Mouse (Mus musculus): ENCODE results near the gene Meox1.

Meox1 gene

DNA sequence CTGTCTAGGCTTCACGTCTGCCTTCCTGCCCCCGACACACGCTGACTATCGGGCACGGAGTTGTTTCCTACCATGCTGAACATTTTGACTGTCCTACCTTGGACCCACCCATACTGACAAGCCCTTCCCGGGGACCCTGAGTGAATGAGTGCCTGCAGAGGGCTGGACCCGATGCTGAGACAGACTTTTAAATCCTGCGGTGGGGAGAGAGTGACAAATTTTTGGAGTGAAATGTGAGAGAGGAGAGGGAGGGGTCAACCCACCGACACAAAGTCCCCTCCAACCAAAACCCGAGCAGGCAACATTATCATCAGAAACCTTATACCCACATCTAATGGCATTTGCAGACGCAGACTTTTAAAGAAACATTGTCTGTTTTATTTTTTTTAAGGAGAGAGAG lies at the start of gene Meox1:
Meox1 (minus strand) TSS at position 171 of the 400 bp plus-strand sequence.
- DNase-seq (ENCODE audit: extremely low spot score, low spot score): peak; percentile 56

DNA sequence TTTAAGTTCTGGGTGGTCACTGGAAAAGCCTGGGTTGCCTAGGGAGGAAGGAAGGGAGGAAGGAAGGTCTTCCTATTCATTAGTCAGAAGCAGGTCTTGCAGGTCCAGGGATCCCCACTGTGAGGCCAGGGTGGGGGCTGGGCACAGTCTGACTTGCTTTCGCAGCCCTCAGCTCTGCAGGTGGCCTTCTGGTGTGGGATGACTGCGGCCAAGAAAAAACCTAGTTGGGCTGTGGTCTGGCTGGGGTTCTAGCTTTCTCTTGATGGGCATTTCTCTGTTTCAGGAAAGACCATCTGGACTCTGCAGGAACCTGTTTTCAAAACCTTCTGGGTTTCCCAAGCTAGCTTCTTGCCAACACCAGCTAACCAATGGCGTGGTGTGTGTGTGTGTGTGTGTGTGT lies 48.9 kb upstream of the Meox1 start:
- DNase-seq (ENCODE audit: extremely low spot score, low spot score): no peak

DNA sequence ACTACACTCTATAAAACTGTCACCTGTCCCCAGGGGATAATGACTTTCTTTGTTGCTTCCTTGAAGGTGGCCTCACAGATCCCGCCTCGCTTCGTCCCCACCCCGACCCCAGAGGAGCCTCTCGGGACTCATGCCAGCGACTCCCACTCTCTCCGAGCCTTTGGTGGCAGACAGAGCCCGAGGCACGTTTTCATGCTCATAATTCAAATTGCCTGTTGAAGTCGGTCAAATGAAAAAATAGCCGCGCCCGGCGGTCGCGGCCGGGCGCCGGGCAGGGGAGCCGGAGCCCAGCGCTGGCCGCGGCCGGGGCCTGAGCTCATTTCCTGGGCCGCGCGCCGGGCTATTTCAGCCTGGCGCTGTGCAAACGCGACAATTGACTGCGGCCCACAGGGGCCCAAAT lies 42.9 kb upstream of the Meox1 start:
- peak; percentile 64 for DNase-seq (ENCODE audit: extremely low spot score, low spot score)

DNA sequence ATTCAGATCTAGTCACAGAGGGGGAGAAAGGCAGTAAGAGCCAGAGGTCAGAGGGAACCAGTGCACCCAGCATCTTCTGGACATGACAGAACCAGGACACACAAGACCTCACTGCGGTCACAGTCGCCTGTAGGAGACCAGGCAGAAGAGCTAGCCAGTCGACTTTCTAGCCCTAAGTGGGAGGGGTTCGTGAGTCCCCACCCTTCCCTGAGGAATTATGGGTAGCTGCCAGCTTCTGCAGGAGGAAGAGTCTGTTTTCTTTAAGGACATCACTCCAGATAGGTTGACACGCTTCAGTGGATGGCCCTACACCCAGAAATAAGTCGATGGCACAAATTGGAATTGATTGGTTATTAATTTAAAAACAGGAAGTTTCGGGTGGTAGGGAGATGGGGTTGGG lies 42.2 kb upstream of the Meox1 start:
- DNase-seq (ENCODE audit: extremely low spot score, low spot score): no peak

DNA sequence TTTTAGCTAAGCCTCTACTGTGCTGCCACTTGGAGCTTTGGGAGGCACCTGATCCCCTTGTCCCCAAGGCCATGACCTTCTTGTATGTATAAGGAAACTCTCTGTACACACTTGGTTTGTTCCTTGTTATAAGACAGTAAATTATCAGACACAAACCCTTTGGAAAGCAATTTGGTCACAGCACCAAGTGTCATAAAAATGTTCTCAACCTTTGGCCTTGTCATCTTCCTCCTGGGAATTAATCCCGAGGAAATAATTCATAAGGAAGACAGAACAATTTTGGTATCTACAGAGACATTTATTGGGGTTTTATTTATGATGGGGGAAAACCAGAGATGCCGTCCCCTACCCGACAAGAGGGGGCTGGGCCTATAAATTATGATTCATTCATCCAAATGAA lies 41.6 kb upstream of the Meox1 start:
- DNase-seq (ENCODE audit: extremely low spot score, low spot score): no peak

DNA sequence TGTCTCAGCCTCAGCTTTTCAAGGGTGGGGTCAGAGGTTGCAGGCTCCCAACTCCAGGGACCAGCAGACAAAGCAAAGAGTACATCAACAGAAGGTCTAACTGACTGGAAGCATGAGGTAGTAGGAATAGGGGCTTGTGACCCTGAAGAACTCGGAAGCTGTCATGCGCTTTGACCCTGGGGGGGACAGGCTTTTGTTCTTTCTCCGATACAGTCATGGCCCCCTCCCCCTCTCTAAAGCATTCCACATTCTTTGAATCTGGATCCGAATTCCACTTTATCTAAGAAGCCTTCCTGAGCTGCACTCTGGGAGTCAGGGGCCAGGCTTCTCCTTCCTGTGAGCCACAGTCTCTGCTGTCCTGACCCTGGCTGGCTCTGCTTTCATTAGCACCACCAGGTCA lies 37.8 kb upstream of the Meox1 start:
- no peak for DNase-seq (ENCODE audit: extremely low spot score, low spot score)

DNA sequence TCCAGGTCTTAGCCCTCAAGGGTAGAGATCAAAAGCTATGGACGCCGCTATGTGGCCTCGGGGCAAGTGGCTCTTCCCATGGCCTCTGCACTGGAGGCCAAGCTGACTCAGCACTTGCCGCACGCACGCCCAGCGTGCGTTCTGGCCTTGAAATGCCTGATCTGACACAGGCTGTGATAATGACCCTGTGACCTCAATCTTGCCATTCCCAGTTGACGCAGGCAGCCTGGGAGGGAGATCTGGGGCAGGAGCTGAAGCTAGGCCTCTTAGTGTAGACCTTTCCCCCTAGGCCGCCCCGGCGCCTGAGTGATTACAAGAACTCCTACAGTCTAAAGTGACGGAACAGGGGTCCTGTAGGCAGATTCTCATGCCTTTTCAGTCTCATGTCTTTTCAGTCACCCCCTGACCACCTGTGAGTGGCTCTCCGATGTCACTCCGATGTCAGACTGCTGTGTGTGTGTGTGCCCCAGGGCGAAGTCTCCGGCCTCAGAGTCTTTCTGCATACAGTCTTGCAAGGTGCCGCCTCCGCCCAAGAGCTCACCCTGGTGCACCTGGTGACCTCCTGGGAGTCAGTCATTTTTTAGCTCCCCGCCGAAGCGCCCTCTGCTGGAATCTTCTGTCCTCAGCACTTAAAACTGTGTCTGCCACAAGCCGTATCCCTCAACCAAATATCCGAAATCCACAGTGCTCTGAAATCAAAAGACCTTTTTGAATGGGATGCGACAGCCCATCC lies 34.0 kb upstream of the Meox1 start:
- DNase-seq (ENCODE audit: extremely low spot score, low spot score): peak; percentile 56

DNA sequence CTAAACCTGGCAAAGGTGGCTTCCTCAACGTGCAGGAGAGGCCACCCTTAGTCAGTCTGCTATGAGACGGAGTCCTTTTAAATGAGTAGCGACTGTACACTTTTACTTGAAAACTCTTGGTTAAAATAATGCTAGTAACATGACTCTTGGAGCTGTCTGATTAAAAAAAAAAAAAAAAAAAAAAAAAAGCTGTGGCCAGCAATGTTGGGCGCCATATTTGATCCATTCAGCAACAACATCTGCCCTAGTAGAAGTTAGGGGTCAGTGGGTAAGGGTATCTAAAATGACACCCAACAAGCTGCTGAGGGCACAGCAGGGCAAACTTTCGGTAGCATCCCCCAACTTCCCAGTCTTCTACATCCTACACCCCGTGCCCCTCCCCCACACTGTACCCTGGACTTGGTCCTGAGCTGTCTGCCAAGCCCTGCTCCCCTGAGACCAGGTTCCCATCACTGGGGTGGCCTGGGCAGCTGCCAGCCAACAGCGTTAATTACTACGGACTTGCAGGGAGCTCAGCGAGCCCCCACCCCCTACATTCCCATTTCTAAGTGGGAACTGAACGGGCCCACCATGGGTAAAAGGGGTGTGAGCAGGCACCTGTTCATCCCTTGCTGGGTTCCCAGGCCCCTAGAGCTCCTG lies 32.9 kb upstream of the Meox1 start:
- no peak for DNase-seq (ENCODE audit: extremely low spot score, low spot score)

DNA sequence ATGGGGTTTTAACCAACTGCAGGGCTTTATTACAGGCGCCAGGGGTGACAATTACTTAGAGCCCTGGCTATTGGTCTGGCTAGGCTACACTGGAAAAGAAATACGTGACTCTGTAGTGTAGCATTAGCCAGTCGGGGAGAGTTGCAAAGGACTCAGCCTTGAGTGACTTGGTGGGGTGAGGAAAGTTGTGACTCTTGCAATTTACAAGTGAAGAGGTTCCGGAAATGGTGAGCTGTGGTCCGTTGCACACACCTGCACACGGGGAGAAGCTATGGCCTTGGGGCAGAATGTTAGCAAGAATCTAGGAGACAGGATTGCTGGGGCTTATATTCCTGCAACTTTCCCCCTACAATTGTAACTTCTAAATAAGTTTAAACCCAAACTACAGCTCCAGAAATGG lies 31.5 kb upstream of the Meox1 start:
- DNase-seq (ENCODE audit: extremely low spot score, low spot score): no peak

DNA sequence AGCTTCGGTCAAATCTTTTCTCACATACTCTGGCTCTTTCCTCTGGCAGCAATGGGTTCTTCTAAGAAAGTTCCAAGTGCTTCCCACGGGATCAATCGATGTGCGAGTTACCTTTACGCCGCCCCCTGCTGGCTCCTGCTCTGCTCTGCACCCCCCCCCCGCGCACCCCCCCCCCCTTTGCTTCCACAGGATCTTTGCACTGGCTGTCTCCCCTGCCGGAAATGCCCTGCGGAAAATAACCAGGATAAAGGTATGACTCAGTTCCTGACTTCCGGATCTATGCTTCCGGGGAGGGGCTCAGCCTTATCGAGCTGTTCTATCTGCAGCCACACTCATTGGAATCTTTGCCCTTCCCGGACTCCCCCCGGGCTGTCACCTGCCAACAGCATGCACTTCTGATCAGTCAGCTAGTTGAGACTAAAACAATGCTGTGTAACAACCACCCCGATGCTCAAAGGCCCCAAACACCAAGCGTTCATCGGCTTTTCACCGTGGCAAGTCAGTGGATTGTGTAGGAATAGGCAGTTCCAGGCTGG lies 30.3 kb upstream of the Meox1 start:
- DNase-seq (ENCODE audit: extremely low spot score, low spot score): no peak

DNA sequence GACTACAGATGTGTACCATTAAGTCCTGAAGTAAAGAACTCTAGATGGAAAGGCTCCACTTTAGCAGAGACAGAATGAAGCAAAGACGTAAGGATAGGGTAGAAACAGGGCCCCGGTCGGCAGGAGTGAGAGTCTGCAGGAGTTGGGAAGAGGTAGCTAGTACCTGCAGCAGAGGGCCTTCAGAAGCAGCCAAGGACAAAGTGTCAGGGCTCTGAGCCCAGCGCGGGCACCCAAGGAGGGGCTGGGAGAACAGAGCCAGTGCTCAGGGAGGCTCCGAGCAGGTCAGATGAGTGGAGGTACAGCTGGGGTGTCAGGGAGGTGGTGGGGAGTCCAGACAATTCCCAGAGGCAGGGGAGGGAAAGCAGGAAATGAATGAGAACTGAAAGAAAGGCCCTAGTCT lies 29.8 kb upstream of the Meox1 start:
- DNase-seq (ENCODE audit: extremely low spot score, low spot score): no peak

DNA sequence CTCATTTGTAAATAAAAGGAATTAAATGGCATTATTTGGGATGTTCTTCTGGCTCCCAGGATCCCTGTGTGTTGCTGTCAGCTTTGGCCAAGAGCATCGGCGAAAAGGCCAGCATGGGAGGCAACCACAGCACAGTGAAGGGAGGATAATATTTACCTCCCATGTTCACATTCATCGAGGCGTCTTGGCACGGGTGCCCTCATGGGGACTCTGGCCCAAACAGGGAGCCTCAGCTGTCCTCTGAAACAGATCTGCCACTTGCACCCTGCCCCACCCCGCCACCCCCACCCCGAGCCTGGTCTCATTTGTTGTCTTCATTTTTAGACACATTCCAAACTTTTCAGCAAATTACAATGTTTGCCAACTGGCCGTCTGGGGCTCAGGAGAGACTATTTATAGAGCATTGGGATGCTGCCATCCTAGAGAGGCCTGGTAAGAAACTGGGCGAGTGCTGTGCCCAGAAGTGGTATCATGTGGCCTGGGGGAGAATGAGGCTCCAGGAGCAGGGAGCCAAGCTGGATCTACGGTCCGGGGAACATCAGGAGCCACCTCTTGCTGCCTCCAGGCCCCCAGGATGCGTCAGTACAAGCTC lies 27.3 kb upstream of the Meox1 start:
- DNase-seq (ENCODE audit: extremely low spot score, low spot score): no peak

DNA sequence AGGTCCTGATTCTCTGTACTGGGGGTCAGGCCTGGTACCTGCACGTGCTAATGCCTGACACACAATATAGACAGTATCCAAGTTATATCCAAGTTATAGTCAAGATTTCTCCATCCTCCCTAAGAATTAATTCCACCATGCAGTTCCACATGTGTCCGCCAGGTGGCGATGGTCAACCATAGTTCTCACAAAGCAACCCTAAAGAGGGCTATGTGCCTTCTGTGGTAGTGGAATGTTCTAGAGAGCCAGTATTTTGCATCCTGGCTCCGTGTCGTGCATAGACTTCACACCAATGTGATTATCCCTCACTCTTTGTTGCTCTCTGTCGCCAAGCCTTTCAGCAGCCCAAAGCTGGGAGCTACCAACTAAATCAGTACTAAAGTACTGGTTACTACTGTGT lies 25.5 kb upstream of the Meox1 start:
- DNase-seq (ENCODE audit: extremely low spot score, low spot score): peak; percentile 85

DNA sequence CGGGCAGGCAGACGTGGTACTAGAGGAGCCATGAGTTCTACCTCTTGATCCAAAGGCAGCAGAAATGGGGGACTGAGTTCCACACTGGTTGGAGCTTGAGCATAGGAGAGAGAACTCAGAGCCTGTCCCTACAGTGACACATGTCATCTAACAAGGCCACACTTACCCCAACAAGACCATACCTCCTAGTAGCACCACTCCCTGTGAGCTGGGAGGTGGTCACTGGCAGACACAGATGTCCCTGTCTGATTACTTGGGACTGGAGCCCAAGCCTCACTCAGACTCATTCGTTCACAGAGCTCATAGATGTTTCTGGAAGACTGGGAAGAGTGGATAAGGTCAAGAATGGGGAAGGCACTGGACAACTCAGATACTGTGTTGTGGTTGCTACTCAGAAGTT lies 24.4 kb upstream of the Meox1 start:
- DNase-seq (ENCODE audit: extremely low spot score, low spot score): no peak

DNA sequence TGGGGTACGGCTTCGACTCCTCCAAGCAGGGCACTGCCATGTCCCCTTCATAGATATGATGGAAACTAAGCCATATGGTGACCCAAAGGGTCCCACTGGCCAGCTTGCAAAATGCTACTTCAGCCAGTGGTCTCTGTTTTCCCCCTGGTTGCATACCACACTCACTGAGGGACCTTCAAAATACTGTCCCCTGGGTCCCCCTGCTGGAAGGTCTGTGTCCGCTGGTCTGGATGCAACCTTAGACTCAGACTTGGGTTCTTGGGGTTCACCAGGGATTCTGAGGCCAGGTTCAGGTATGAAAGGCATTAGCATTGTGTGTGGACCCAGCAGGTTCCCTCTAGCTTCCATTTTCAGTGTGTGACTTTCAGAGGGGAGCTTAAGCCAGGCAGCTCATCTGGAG lies 22.6 kb upstream of the Meox1 start:
- DNase-seq (ENCODE audit: extremely low spot score, low spot score): no peak

DNA sequence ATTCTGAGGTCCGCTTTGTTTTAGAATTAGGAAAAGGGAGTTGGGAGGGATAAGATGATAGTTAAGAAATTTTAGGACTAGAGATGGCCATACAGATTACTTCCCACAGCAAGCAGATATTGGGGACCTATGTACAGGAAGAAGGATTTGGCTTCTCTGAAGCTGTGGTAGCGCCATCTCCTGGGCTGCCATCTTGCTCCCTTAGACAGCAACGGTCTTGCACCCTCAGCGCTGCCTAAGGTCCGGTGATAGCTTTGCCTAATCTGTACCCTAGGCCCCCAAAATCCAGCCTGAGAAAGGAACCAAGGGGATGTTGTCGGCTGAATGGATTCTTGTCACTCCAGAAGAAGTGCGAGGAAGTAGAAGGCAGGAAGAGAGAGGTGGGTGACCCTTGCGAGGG lies 19.4 kb upstream of the Meox1 start:
- no peak for DNase-seq (ENCODE audit: extremely low spot score, low spot score)

DNA sequence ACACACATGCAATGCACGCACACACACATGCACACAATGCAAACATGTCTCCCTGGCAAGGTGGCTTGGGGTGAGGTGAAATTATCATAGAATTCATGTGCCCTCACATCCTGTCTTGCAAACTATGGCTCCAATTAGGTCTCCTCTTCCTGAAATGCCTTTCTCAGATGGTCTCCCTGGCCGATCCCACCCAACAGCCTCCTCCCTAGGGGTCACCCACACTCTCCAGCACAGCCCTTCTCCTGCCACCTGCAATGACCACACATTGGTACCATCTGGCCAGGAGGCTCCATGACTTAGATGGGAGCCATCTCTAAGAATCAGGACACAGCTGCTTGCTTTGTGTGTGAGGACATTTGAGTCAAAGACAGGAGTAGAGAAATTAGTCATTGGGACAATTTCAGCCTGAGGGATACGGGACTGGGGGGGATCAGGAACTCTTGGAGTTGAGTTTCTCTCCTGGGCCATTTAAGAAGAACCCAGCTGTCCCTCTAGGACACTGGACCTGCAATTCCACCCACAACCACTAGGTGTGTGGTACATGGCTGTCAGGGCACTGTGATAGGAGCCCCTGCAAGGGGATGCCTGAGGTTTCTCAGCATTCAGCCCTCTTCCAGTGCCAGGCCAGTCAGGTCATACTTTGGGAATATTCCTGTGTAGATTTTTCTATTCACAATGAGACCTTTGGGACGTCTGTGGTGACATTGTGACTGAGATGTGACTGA lies 17.8 kb upstream of the Meox1 start:
- no peak for DNase-seq (ENCODE audit: extremely low spot score, low spot score)

DNA sequence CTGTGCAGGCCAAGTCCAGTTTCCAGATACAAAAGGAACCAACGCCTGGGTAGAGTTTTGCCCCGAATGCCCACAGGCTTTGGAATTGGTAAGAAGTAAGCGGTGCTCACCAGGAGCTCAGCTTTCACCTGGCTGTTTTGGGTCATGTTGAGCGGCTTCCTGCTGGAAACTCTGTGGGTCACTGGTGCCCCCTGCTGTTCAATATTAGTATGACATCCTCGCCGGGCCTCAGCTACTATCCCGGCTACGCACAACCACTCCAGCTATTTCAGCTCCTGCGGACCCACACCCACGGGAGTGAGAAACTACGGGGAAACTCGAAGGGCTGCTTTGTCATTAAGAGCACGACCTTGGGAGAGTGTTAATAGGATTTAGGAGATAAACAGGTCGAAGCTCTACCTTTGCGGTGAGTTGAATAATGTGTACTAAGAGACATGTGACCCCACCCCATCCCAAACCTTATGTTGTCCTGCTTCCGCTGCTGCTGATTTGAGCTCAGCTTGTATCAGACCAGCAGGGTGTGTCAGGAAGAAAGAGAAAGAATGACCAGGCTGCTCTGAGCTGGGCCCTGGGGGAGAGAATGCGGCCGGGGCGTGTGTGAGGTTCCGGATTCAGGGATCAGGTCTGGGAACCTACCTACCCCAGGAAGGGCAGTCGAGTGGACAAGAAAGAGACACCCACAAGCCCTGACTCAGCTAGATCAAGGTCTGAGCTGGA lies 16.2 kb upstream of the Meox1 start:
- DNase-seq (ENCODE audit: extremely low spot score, low spot score): peak; percentile 92

DNA sequence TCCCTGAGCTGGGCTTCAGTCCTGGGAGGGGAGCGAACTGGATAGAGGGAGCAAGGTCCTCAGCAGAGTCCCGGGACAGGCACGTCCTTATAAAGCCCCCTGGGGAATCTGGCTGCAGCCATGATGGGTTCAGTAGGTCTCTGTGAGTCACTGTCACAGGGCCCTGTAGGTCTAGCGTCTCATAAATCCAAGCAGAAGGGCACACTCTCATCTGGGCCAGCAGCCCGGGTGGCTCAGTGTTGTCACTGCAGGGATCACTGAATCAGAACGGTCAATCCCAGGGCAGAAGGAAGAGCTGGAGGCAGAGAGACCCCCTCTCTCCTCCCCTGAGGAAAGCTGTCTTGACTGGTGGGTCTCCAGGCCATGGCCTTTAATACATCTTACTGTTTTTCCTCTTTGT lies 14.6 kb upstream of the Meox1 start:
- no peak for DNase-seq (ENCODE audit: extremely low spot score, low spot score)

DNA sequence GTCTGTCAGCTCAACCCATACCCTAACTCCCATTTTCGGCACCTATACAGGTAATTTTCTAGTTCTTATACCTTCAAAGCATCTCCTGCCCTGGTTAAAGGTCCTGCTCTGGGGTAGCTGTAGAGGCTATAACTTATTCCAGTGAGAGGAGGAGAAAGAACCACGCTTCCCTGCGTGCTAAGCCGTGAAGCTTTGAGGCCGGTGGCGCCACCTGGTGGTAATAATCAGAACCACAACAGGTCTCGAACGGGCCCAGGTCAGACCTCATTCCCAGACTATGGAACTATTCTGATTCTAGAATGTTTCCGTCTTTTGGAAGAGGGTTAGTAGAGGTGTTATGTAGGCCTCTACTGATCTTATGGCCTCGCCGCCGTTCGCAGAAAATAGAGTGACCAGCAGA lies 10.9 kb upstream of the Meox1 start:
- peak; percentile 87 for DNase-seq (ENCODE audit: extremely low spot score, low spot score)

DNA sequence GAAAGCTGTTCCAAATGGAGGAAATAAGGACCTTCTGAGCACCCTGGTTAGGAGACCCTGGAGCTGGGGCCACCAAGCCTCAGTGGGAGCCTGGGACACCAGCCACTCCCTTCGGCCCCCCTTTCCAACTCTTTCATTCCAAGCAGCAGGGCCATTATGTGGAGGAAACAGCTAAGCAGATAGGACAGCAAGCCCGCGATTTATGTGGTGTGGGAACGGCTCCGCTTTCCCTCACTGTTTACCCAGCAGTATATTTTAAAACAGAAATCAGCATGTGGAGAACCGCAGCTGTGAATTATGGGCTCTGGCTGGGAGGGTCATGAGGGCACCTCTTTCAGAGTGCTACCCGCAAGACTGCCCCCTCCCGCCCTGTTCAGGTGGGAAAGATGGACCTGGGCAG lies 7.1 kb upstream of the Meox1 start:
- DNase-seq (ENCODE audit: extremely low spot score, low spot score): peak; percentile 52
